Mouse (Mus musculus) ES-Bruce4 (cell line): ENCODE measurements at regions not wholly inside any gene's neighbourhood (a gene's known extent, or its start where the extent isn't known, plus 50 kb on each side); places are given as distances from the start of the nearest gene placed in this dataset.

Source experiments
- CTCF ChIP-seq: IDR thresholded peaks from one replicate; pipeline ENCODE4 v1.8.1; 2011; ENCODE audit warnings: low read depth, low read length
- POLR2A ChIP-seq: IDR thresholded peaks from one replicate; pipeline ENCODE4 v1.8.1; 2011; ENCODE audit warnings: low read length; ENCODE audit not compliant: insufficient read depth

DNA sequence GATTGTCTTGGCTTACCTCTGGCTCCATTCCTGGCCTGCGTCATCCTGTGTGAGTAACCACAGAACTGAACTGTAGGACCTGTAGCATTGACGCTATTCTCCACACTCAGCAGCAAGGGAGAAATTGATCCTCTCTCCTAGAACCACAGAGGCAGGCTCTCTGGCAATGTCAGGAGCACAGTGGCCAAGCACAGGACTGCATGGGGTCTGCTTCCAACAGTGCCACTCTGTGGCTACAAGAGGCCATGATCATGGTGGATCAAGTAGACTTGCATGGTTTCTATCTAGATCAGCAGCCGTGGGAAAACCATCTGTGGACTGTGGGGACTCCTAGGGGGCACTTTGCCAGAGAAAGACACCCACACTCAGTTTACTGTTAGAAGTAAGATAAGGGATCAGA is 213.9 kb downstream of the Adra2a start:
- TF ChIP-seq POLR2A (no peak), CTCF (peak; percentile 7)
